Mouse (Mus musculus) liver, embryonic 16.5 days (tissue): ENCODE data around the gene Elf2. TPM values are rescaled to one million over a fixed set of nuclear protein-coding genes. Genes with fewer than 3 reads are reported as not detected.

Experiments
- ATAC-seq: fragments of 200-750 bp; cut with Nextera tagmentation; 2 replicates; pipeline ENCODE4 v1.8.0; 2017; ENCODE audit warnings: low read depth, mild to moderate bottlenecking, moderate number of reproducible peaks, moderate library complexity
- H3K27ac ChIP-seq: fragments of 300-500 bp; sonication (generic); 2 replicates; pipeline ENCODE4 v1.5.1; 2014; ENCODE audit warnings: mild to moderate bottlenecking, low read length
- H3K27me3 ChIP-seq: fragments of 300-500 bp; sonication (generic); 2 replicates; pipeline ENCODE4 v1.6.1; 2014; ENCODE audit warnings: low read depth, low read length, mixed read lengths; ENCODE audit not compliant: control insufficient read depth, insufficient read depth
- H3K36me3 ChIP-seq: fragments of 300-500 bp; sonication (generic); 2 replicates; pipeline ENCODE4 v1.6.1; 2014; ENCODE audit warnings: mild to moderate bottlenecking; ENCODE audit not compliant: control insufficient read depth, insufficient read depth
- H3K4me1 ChIP-seq: fragments of 300-500 bp; sonication (generic); 2 replicates; pipeline ENCODE4 v1.6.1; 2014; ENCODE audit warnings: low read depth, low read length, mixed read lengths; ENCODE audit not compliant: control insufficient read depth
- H3K4me2 ChIP-seq: fragments of 300-500 bp; sonication (generic); 2 replicates; pipeline ENCODE4 v1.6.1; 2014; ENCODE audit warnings: low read depth, low read length, mixed read lengths
- H3K4me3 ChIP-seq: fragments of 300-500 bp; sonication (generic); 2 replicates; pipeline ENCODE4 v1.5.1; 2014; ENCODE audit warnings: low read depth, mild to moderate bottlenecking, low read length
- H3K9ac ChIP-seq: fragments of 300-500 bp; sonication (generic); 2 replicates; pipeline ENCODE4 v1.6.1; 2014; ENCODE audit warnings: low read depth, low read length
- H3K9me3 ChIP-seq: fragments of 300-500 bp; sonication (generic); replicated peaks from 2 replicates; pipeline ENCODE4 v1.6.1; 2016; ENCODE audit warnings: low read length; ENCODE audit not compliant: control insufficient read depth
- WGBS: fragments of 180-500 bp; shearing (Covaris S2); extraction: QIAGEN DNeasy Blood & Tissue Kit; methylation state at CpG from one replicate; pipeline ENCODE4 v1.1.7; 2014; ENCODE audit not compliant: insufficient replicate concordance; 5-methylcytosine and 5-hydroxymethylcytosine counted together
- polyA plus RNA-seq: library from polyadenylated mRNA; unstranded; fragments of >200 nt; fragmentation: Nextera tagmentation; extraction: Ambion mirVana; gene quantifications from 2 replicates; pipeline ENCODE4 v1.2.1, GENCODE M21; 2015

The Elf2 gene
- polyA plus RNA-seq, 1 experiment from 2014 or later, result 19.0 TPM

GRCm38 (mm10) chr3:51268434-51268833 lies 72.0 kb downstream of the Elf2 start:
- Histone ChIP-seq H3K9me3 (no peaks in the 10 kb centered on the region), H3K9ac (no peak overlapping the region), H3K4me2 (no peak overlapping the region), H3K4me1 (peaks cover 2% of the 10 kb centered on the region), H3K36me3 (peaks cover 22% of the 10 kb centered on the region), H3K27ac (no peak overlapping the region), H3K27me3 (no peaks in the 10 kb centered on the region), H3K4me3 (no peak overlapping the region)
- no peak for ATAC-seq
- 85% methylated on average over 12 of the region's 12 CpGs for WGBS

DNA sequence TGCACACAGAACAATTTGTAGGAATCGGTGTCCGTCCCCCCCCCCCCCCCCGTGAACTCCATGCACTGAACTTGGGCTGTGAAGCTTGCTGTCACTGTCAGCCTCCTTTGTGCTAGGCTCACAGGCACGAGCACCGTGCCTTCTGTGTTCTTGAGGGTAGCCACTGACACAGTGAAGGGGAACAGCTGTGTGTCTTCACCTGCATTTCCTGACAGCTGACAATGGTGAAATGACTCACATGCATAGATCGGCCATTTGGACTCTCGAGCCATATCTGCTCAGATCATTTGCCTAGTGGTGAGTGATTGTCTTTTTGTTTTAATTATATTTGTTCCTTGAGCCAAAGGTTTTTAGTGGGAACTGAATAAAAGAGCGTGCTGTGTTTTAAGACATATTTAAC lies 77.5 kb downstream of the Elf2 start:
- Histone ChIP-seq H3K4me2 (no peak overlapping the region), H3K9ac (no peak overlapping the region), H3K9me3 (no peaks in the 10 kb centered on the region), H3K4me1 (no peaks in the 10 kb centered on the region), H3K27ac (no peak overlapping the region), H3K4me3 (no peak overlapping the region), H3K27me3 (no peaks in the 10 kb centered on the region), H3K36me3 (peaks cover 63% of the 10 kb centered on the region)
- 85% methylated on average over 7 of the region's 8 CpGs for WGBS
- ATAC-seq, result no peak

- H3K4me2 ChIP-seq, result no peak overlapping the region
- H3K36me3 ChIP-seq, result peaks cover 81% of the 10 kb centered on the region
- no peak overlapping the region for H3K9ac ChIP-seq
- no peak overlapping the region for H3K27ac ChIP-seq
- ATAC-seq, result no peak
- 89% methylated on average over 5 of the region's 5 CpGs for WGBS
- no peaks in the 10 kb centered on the region for H3K9me3 ChIP-seq
- H3K4me1 ChIP-seq, result no peaks in the 10 kb centered on the region
- H3K27me3 ChIP-seq, result no peaks in the 10 kb centered on the region
- no peak overlapping the region for H3K4me3 ChIP-seq
Measured at GRCm38 (mm10) chr3:51258070-51258469, 82.4 kb downstream of the Elf2 start.

DNA sequence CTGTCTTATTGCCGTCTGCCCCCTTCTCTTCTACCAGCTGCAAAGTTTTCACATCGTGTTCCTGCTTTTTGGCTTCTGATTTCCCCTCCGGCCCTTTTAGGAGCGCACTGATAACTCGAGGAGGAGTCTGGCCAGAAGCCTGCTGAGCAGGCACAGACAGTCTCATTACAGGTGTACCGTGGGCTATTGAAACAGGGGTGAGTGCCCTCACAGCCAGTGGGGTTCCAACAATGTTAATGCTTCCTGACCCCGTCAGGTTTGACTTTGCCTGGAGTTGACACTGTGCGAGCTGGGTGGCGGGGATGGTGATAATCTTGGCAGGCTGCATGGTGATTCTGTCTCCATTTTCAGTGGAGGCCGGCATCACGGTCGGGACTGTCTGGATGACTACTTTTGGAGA lies 84.0 kb downstream of the Elf2 start:
- peaks cover 80% of the 10 kb centered on the region for H3K36me3 ChIP-seq
- H3K4me1 ChIP-seq, result no peaks in the 10 kb centered on the region
- H3K4me3 ChIP-seq, result no peak overlapping the region
- H3K27me3 ChIP-seq, result no peaks in the 10 kb centered on the region
- no peaks in the 10 kb centered on the region for H3K9me3 ChIP-seq
- no peak for ATAC-seq
- 89% methylated on average over 12 of the region's 12 CpGs for WGBS
- H3K27ac ChIP-seq, result no peak overlapping the region
- no peak overlapping the region for H3K4me2 ChIP-seq
- no peak overlapping the region for H3K9ac ChIP-seq

- no peak for ATAC-seq
- Histone ChIP-seq H3K4me3 (no peak overlapping the region), H3K36me3 (peaks cover 80% of the 10 kb centered on the region), H3K9ac (no peak overlapping the region), H3K4me1 (no peaks in the 10 kb centered on the region), H3K27ac (no peak overlapping the region), H3K4me2 (no peak overlapping the region), H3K27me3 (no peaks in the 10 kb centered on the region), H3K9me3 (no peaks in the 10 kb centered on the region)
- 80% methylated on average over 7 of the region's 7 CpGs for WGBS
Measured at GRCm38 (mm10) chr3:51254784-51255183, 85.7 kb downstream of the Elf2 start.

- Histone ChIP-seq H3K36me3 (peaks cover 83% of the 10 kb centered on the region), H3K9me3 (no peaks in the 10 kb centered on the region), H3K4me1 (no peaks in the 10 kb centered on the region), H3K9ac (no peak overlapping the region), H3K27ac (no peak overlapping the region), H3K4me2 (no peak overlapping the region), H3K27me3 (no peaks in the 10 kb centered on the region), H3K4me3 (no peak overlapping the region)
- WGBS, result 81% methylated on average over 12 of the region's 12 CpGs
- no peak for ATAC-seq
Measured at GRCm38 (mm10) chr3:51252689-51253402, 87.6 kb downstream of the Elf2 start.

GRCm38 (mm10) chr3:51252223-51252622 lies 88.2 kb downstream of the Elf2 start:
- Histone ChIP-seq H3K4me1 (no peaks in the 10 kb centered on the region), H3K4me3 (no peak overlapping the region), H3K4me2 (no peak overlapping the region), H3K9ac (no peak overlapping the region), H3K9me3 (no peaks in the 10 kb centered on the region), H3K27ac (no peak overlapping the region), H3K36me3 (peaks cover 83% of the 10 kb centered on the region), H3K27me3 (no peaks in the 10 kb centered on the region)
- no peak for ATAC-seq
- 90% methylated on average over 1 of the region's 1 CpGs for WGBS

DNA sequence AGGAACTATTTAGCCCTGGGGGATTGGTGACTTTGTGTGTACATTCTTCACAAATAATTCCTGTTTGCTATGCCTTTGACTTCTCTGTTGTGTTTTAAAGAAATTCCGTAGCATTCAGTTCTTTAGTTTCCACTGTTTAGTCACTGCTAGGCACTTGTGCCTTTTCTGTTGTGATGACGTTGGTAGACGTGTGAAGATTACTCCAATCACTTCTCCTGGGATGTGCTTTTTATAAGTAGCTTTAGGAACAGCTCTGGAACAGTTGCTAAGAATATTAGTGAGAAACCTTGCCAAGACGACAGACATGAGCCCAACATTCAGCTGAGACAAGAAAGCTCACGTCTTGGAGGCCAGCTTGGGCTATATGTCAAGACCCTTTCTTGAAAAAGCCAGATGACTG lies 89.4 kb downstream of the Elf2 start:
- no peaks in the 10 kb centered on the region for H3K9me3 ChIP-seq
- H3K4me1 ChIP-seq, result no peaks in the 10 kb centered on the region
- H3K27me3 ChIP-seq, result no peaks in the 10 kb centered on the region
- H3K36me3 ChIP-seq, result peaks cover 72% of the 10 kb centered on the region
- no peak for ATAC-seq
- 84% methylated on average over 5 of the region's 5 CpGs for WGBS
- H3K4me2 ChIP-seq, result no peak overlapping the region
- no peak overlapping the region for H3K4me3 ChIP-seq
- H3K27ac ChIP-seq, result no peak overlapping the region
- no peak overlapping the region for H3K9ac ChIP-seq

- no peak overlapping the region for H3K4me2 ChIP-seq
- H3K9ac ChIP-seq, result no peak overlapping the region
- H3K4me1 ChIP-seq, result no peaks in the 10 kb centered on the region
- no peak overlapping the region for H3K4me3 ChIP-seq
- no peak overlapping the region for H3K27ac ChIP-seq
- WGBS, result 83% methylated on average over 13 of the region's 13 CpGs
- H3K36me3 ChIP-seq, result peaks cover 66% of the 10 kb centered on the region
- ATAC-seq, result no peak
- no peaks in the 10 kb centered on the region for H3K9me3 ChIP-seq
- no peaks in the 10 kb centered on the region for H3K27me3 ChIP-seq
Measured at GRCm38 (mm10) chr3:51249866-51250265, 90.6 kb downstream of the Elf2 start.
